Mouse (Mus musculus): ENCODE measurements at regions not wholly inside any gene's neighbourhood (a gene's known extent, or its start where the extent isn't known, plus 50 kb on each side); places are given as distances from the start of the nearest gene placed in this dataset.

DNA sequence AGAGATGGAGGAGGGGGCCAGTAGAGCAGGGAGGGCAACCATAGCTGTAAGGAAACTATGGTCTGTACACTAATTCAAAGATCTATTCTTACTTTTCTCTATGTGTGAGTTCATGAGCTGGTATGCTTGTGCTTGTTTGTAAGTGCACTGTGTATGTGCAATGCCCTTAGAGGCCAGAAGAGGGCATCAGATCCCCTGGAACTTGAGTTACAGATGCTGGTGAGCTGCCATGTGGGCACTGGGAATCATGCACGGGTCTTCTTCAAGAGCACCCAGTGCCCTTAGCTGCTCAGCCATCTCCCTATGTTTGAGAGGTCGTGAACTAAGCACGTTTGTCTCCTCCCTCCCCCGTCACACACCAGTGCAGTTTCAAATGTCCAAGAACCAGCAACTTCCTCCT lies 68.9 kb downstream of the Tbx3 start:
- DNase-seq (ENCODE audit: extremely low spot score in 1 of 2, low spot score in 2 of 2), result no peak
- intact Hi-C loops (cut with DNase I), result no loop called here

GRCm38 (mm10) chr5:119741116-119741515 lies 70.6 kb downstream of the Tbx3 start:
- DNase-seq (ENCODE audit: extremely low spot score in 1 of 2, low spot score in 2 of 2), result peak; percentile 46 to 55
- intact Hi-C loops (cut with DNase I), result loop anchor here (5.0 kb wide), 1 partner anchor 361 kb away; no protein-coding TSS in a partner anchor

GRCm38 (mm10) chr5:119743733-119744132 lies 73.3 kb downstream of the Tbx3 start:
- intact Hi-C loops (cut with DNase I), result loop anchor here (5.0 kb wide), 1 partner anchor 359 kb away; no protein-coding TSS in a partner anchor
- DNase-seq (ENCODE audit: extremely low spot score in 1 of 2, low spot score in 2 of 2), result no peak

GRCm38 (mm10) chr5:119747038-119747437 lies 76.6 kb downstream of the Tbx3 start:
- DNase-seq (ENCODE audit: extremely low spot score in 1 of 2, low spot score in 2 of 2), result no peak
- intact Hi-C loops (cut with DNase I), result no loop called here

- intact Hi-C loops (cut with DNase I), result no loop called here
- no peak for DNase-seq (ENCODE audit: extremely low spot score in 1 of 2, low spot score in 2 of 2)
Measured at GRCm38 (mm10) chr5:119748667-119749066, 78.2 kb downstream of the Tbx3 start.

GRCm38 (mm10) chr5:119749153-119749552 lies 78.7 kb downstream of the Tbx3 start:
- no peak for DNase-seq (ENCODE audit: extremely low spot score in 1 of 2, low spot score in 2 of 2)
- intact Hi-C loops (cut with DNase I), result no loop called here

GRCm38 (mm10) chr5:119755782-119756181 lies 76.7 kb upstream of the Tbx5 start:
- intact Hi-C loops (cut with DNase I), result no loop called here

GRCm38 (mm10) chr5:119758880-119759279 lies 73.6 kb upstream of the Tbx5 start:
- no peak for DNase-seq (ENCODE audit: extremely low spot score in 1 of 2, low spot score in 2 of 2)
- intact Hi-C loops (cut with DNase I), result no loop called here

More at GRCm38 (mm10) chr5:119755782-119756181, 76.7 kb upstream of the Tbx5 start:
- DNase-seq (ENCODE audit: extremely low spot score in 1 of 2, low spot score in 2 of 2), result no peak

DNA sequence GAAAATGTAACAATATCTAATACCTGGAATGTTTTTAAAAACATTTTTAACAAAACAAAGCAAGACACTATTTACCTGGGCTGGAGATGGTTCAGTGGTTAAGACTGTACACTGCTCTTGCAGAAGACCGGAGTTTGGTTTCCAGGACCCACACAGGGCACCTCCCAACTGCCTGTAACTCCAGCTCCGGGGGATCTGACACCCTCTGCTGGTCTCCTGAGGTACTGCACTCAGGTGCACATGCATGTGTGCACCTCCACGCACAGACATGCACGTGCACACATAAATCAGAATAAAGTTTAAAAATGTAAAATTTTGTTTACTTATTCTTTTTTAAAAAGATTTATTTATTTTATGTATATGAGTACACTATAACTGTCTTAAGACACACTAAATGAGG lies 70.4 kb upstream of the Tbx5 start:
- intact Hi-C loops (cut with DNase I), result no loop called here
- DNase-seq (ENCODE audit: extremely low spot score in 1 of 2, low spot score in 2 of 2), result no peak

DNA sequence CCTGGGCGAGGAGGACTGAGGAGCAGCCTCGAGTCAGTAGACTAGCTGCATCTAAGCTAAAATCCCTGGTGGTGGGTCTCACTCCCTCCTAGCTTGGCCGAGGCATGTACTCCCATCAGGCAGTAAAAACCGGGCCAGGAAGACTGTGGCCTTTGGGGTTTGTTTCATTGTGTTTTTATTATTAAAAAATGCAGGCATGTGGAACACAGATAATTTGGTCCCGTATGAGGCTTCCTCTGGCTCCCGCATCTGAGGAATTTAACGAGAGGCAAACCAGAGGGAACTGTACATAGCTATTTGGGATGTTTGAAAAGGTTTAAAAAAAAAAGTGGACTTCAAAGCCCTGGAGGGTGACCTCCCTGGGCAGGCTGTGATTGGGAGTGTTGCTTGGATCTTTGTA lies 69.1 kb upstream of the Tbx5 start:
- no peak for DNase-seq (ENCODE audit: extremely low spot score in 1 of 2, low spot score in 2 of 2)
- intact Hi-C loops (cut with DNase I), result no loop called here

GRCm38 (mm10) chr5:119766372-119766771 lies 66.1 kb upstream of the Tbx5 start:
- intact Hi-C loops (cut with DNase I), result no loop called here
- DNase-seq (ENCODE audit: extremely low spot score in 1 of 2, low spot score in 2 of 2), result no peak

GRCm38 (mm10) chr5:119770951-119771350 lies 61.5 kb upstream of the Tbx5 start:
- intact Hi-C loops (cut with DNase I), result no loop called here
- DNase-seq (ENCODE audit: extremely low spot score in 1 of 2, low spot score in 2 of 2), result no peak

GRCm38 (mm10) chr5:119776106-119776887 lies 56.2 kb upstream of the Tbx5 start:
- intact Hi-C loops (cut with DNase I), result loop anchor here (5.0 kb wide), 1 partner anchor 326 kb away; no protein-coding TSS in a partner anchor
- no peak for DNase-seq (ENCODE audit: extremely low spot score in 1 of 2, low spot score in 2 of 2)

GRCm38 (mm10) chr5:119777836-119778235 lies 54.6 kb upstream of the Tbx5 start:
- peak in 1 of 2 experiments; percentile 18 for DNase-seq (ENCODE audit: extremely low spot score in 1 of 2, low spot score in 2 of 2)
- intact Hi-C loops (cut with DNase I), result loop anchor here (1.0 to 5.0 kb wide), 2 partner anchors 310 to 324 kb away; no protein-coding TSS in a partner anchor

DNA sequence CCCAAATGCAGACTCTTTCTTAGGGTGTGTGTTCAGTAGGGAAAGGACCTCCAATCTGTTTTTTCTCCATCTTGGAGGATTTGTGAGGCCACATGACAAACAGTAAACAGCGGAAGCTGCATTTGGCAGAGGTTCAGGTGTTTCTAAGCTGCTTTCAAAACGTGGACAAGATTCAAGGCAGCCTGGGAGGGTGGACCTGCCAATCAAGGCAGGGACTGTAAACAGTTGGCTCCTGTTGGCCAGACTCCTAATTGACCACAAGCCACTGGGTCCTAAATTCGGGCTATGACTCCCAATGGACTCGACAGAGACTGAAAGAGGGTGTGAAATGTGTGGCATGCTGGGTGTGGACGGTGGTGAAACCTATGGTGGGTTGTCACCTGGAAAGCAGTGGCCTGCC lies 51.1 kb upstream of the Tbx5 start:
- intact Hi-C loops (cut with DNase I), result no loop called here
- no peak for DNase-seq (ENCODE audit: extremely low spot score in 1 of 2, low spot score in 2 of 2)

All from left cerebral cortex, postnatal 10 days (tissue).